Comparison of ENCODE assay signal across 25 mouse cellular contexts in genomic region chr10:59002361-59002760, GRCm38 (mm10).
DNase-seq lines count a peak whose midpoint lies in the region; ATAC-seq lines count a peak whose summit lies in the region.
"Had no signal": no experiment of that assay in that cellular context is flagged by ENCODE, and none has a peak within 500 bp of the region (broad histone marks: within the 10 kb centered on the region; RNA-seq: fewer than 3 reads in every experiment).

No protein-coding gene starts in this region.

- 91% methylated on average over 9 of the region's 9 CpGs for WGBS in embryonic facial prominence, embryonic 10.5 days

- H3K36me3 ChIP-seq in embryonic facial prominence, embryonic 10.5 days (replicated peaks): no peaks in the 10 kb centered on the region
- H3K36me3 ChIP-seq: embryonic facial prominence, embryonic 12.5 days; hindbrain, embryonic 12.5 days; intestine, embryonic 15.5 days had no signal

- no peak overlapping the region for H3K4me3 ChIP-seq in embryonic facial prominence, embryonic 10.5 days
- H3K4me3 ChIP-seq: embryonic facial prominence, embryonic 12.5 days; hindbrain, embryonic 12.5 days; intestine, embryonic 15.5 days had no signal

- H3K27ac ChIP-seq in embryonic facial prominence, embryonic 10.5 days (replicated peaks): no peak overlapping the region
- H3K27ac ChIP-seq: embryonic facial prominence, embryonic 12.5 days; hindbrain, embryonic 12.5 days; hindbrain, postnatal 0 days; intestine, embryonic 15.5 days; liver, embryonic 14.5 days had no signal

- DNase-seq in frontal cortex, postnatal 10 days (ENCODE audit: low spot score in 2 of 2): no peak
- peak; percentile 51 to 76 for DNase-seq in right cerebral cortex, postnatal 10 days (ENCODE audit: low spot score in 2 of 2)
- DNase-seq in right cerebral cortex, adult 2 months (ENCODE audit: low spot score in 2 of 2): no peak
- DNase-seq in embryonic facial prominence, embryonic 10.5 days (ENCODE audit: low spot score): peak; percentile 2
- DNase-seq in MN1 (ENCODE audit: low spot score): no peak
- DNase-seq: adrenal gland, postnatal 25 days; cerebellum, adult 8-10 months; cerebellum, postnatal 25 days; gastrocnemius, postnatal 36 days; heart, adult 18-20 months; heart, postnatal 36 days; kidney, adult 2 months; kidney, postnatal 36 days; liver; lung, adult 2 months; lung, postnatal 10 days; midbrain, embryonic 14.5 days had no signal

- no peaks in the 10 kb centered on the region for H3K9me3 ChIP-seq in embryonic facial prominence, embryonic 10.5 days
- H3K9me3 ChIP-seq: embryonic facial prominence, embryonic 12.5 days; hindbrain, embryonic 12.5 days; intestine, embryonic 15.5 days had no signal

- H3K4me1 ChIP-seq in embryonic facial prominence, embryonic 10.5 days: no peaks in the 10 kb centered on the region
- H3K4me1 ChIP-seq: embryonic facial prominence, embryonic 12.5 days; hindbrain, embryonic 12.5 days; intestine, embryonic 15.5 days had no signal

- ATAC-seq in frontal cortex, adult (ENCODE audit: low TSS enrichment): peak; percentile 75
- no peak for ATAC-seq in erythroblast, adult 5-6 weeks (replicated peaks; ENCODE audit: low FRiP score, poor library complexity, severe bottlenecking)
- ATAC-seq: CD4-positive, CD25-positive, alpha-beta regulatory T cell, adult 4 months; hindbrain, postnatal 0 days; intestine, embryonic 15.5 days had no signal

- no peaks in the 10 kb centered on the region for H3K27me3 ChIP-seq in embryonic facial prominence, embryonic 10.5 days (replicated peaks; ENCODE audit: low read depth, poor library complexity, severe bottlenecking)
- H3K27me3 ChIP-seq: embryonic facial prominence, embryonic 12.5 days; hindbrain, embryonic 12.5 days; intestine, embryonic 15.5 days had no signal

Comparison
In these comparisons a context has a peak if more than half of its experiments do, and no peak if none do; other contexts are left out.
1. DNase-seq: peak in right cerebral cortex, postnatal 10 days (2 of 2) and embryonic facial prominence, embryonic 10.5 days (single experiment); none in frontal cortex, postnatal 10 days (0 of 2), right cerebral cortex, adult 2 months (0 of 2) and MN1 (single experiment).